Mouse (Mus musculus) kidney, adult 2 months (tissue): ENCODE data around the gene Trove2.

Experiments used
- CTCF ChIP-seq: fragments of 200-500 bp; conservative IDR thresholded peaks from 2 replicates; pipeline ENCODE4 v1.5.1; 2011; ENCODE audit warnings: low read depth, mild to moderate bottlenecking, control low read depth, low read length, moderate library complexity, mixed read lengths; ENCODE audit not compliant: insufficient read depth, insufficient read length
- POLR2A ChIP-seq: fragments of 200-500 bp; IDR thresholded peaks from one replicate; pipeline ENCODE4 v1.6.1; 2011; ENCODE audit warnings: low read depth, low read length, control low read depth

GRCm38 (mm10) chr1:143708361-143708760 is 68.5 kb downstream of the Trove2 start:
- TF ChIP-seq CTCF, result no peak
- no peak for TF ChIP-seq POLR2A
